Mouse (Mus musculus) forebrain, embryonic 16.5 days (tissue): Measurements from ENCODE around the gene Rflna. TPM values are rescaled to one million over a fixed set of nuclear protein-coding genes. Genes with fewer than 3 reads are reported as not detected.

ENCODE experiments used
- ATAC-seq: fragments of 200-750 bp; cut with Nextera tagmentation; 2 replicates; pipeline ENCODE4 v1.8.0; 2017; ENCODE audit warnings: mild to moderate bottlenecking, moderate library complexity
- H3K27ac ChIP-seq: fragments of 300-500 bp; sonication (generic); 2 replicates; pipeline ENCODE4 v1.5.1; 2014; ENCODE audit warnings: low read length, control low read depth
- H3K27me3 ChIP-seq: fragments of 300-500 bp; sonication (generic); replicated peaks from 2 replicates; pipeline ENCODE4 v1.6.1; 2014; ENCODE audit warnings: low read length; ENCODE audit not compliant: control insufficient read depth, insufficient read depth
- H3K36me3 ChIP-seq: fragments of 300-500 bp; sonication (generic); 2 replicates; pipeline ENCODE4 v1.6.1; 2014; ENCODE audit not compliant: control insufficient read depth, insufficient read depth
- H3K4me1 ChIP-seq: fragments of 300-500 bp; sonication (generic); replicated peaks from 2 replicates; pipeline ENCODE4 v1.6.1; 2014; ENCODE audit warnings: low read length; ENCODE audit not compliant: control insufficient read depth, insufficient read depth
- H3K4me2 ChIP-seq: fragments of 300-500 bp; sonication (generic); 2 replicates; pipeline ENCODE4 v1.6.1; 2014; ENCODE audit warnings: mild to moderate bottlenecking, low read length, control low read depth
- H3K4me3 ChIP-seq: fragments of 300-500 bp; sonication (generic); replicated peaks from 2 replicates; pipeline ENCODE4 v1.5.1; 2014; ENCODE audit warnings: mild to moderate bottlenecking, low read length, control low read depth
- H3K9ac ChIP-seq: fragments of 300-500 bp; sonication (generic); replicated peaks from 2 replicates; pipeline ENCODE4 v1.6.1; 2014; ENCODE audit warnings: low read depth, low read length, control low read depth
- H3K9me3 ChIP-seq: fragments of 300-500 bp; sonication (generic); 2 replicates; pipeline ENCODE4 v1.6.1; 2016; ENCODE audit warnings: low read length; ENCODE audit not compliant: control insufficient read depth
- WGBS: fragments of 180-500 bp; shearing (Covaris S2); extraction: QIAGEN DNeasy Blood & Tissue Kit; methylation state at CpG from one replicate; pipeline ENCODE4 v1.1.7; 2014; 5-methylcytosine and 5-hydroxymethylcytosine counted together
- polyA plus RNA-seq: library from polyadenylated mRNA; unstranded; fragments of >200 nt; fragmentation: Nextera tagmentation; extraction: Ambion mirVana; gene quantifications from 2 replicates; pipeline ENCODE4 v1.2.1, GENCODE M21; 2015

Gene Rflna
- polyA plus RNA-seq, 1 experiment from 2014 or later: 4.0 TPM

GRCm38 (mm10) chr5:125016421-125017242, 13.6 kb downstream of the Rflna start:
- no peaks in the 10 kb centered on the region for H3K9me3 ChIP-seq
- H3K9ac ChIP-seq: no peak overlapping the region
- H3K27ac ChIP-seq: peak overlapping the region; percentile 21; the same call in 1 of the 2 replicates
- peaks cover 15% of the 10 kb centered on the region for H3K4me1 ChIP-seq
- WGBS: 86% methylated on average over 17 of the region's 17 CpGs
- H3K36me3 ChIP-seq: peaks cover 15% of the 10 kb centered on the region; the same call in 1 of the 2 replicates
- H3K4me2 ChIP-seq: no peak overlapping the region
- H3K27me3 ChIP-seq: no peaks in the 10 kb centered on the region
- no peak overlapping the region for H3K4me3 ChIP-seq
- no peak for ATAC-seq

DNA sequence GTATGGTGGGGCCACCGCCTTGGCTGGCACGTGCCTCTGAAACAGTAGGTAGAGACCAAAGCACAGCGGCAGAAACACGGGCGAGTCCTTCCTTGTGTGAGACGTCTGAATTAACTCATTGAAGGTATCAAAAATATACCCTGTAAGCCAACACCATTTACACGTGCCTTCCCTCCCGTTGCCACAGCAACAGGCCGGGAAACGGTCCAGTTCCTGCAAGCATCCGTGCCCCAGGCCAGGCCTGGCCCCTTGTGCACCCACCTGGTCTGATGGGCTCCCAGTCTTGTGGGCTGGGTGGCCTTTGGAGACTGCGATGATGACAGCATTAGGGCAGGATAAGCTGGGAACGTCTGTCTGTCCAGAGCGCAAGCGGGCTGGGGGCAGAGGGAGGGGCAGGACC, 14.3 kb downstream of the Rflna start:
- peak; percentile 37; the same call in 1 of the 2 replicates for ATAC-seq
- Histone ChIP-seq H3K9me3 (no peaks in the 10 kb centered on the region), H3K27ac (peak overlapping the region; percentile 21; the same call in 1 of the 2 replicates)

GRCm38 (mm10) chr5:125019099-125019498, 16.1 kb downstream of the Rflna start:
- Histone ChIP-seq H3K9me3 (no peaks in the 10 kb centered on the region), H3K4me2 (no peak overlapping the region), H3K27me3 (no peaks in the 10 kb centered on the region), H3K4me3 (no peak overlapping the region), H3K9ac (no peak overlapping the region), H3K4me1 (peaks cover 15% of the 10 kb centered on the region), H3K36me3 (peaks cover 25% of the 10 kb centered on the region), H3K27ac (no peak overlapping the region)
- no peak for ATAC-seq
- 85% methylated on average over 5 of the region's 5 CpGs for WGBS

More for the DNA sequence above, 14.3 kb downstream of the Rflna start:
- H3K9ac ChIP-seq: no peak overlapping the region
- peaks cover 15% of the 10 kb centered on the region; the same call in 1 of the 2 replicates for H3K36me3 ChIP-seq
- no peak overlapping the region for H3K4me2 ChIP-seq
- H3K4me1 ChIP-seq: peaks cover 15% of the 10 kb centered on the region
- H3K4me3 ChIP-seq: no peak overlapping the region
- no peaks in the 10 kb centered on the region for H3K27me3 ChIP-seq
- 47% methylated on average over 15 of the region's 15 CpGs for WGBS

GRCm38 (mm10) chr5:125021298-125021697, 18.3 kb downstream of the Rflna start:
- 86% methylated on average over 11 of the region's 11 CpGs for WGBS
- H3K27ac ChIP-seq: peak overlapping the region; percentile 13; the same call in 1 of the 2 replicates
- ATAC-seq: no peak

DNA sequence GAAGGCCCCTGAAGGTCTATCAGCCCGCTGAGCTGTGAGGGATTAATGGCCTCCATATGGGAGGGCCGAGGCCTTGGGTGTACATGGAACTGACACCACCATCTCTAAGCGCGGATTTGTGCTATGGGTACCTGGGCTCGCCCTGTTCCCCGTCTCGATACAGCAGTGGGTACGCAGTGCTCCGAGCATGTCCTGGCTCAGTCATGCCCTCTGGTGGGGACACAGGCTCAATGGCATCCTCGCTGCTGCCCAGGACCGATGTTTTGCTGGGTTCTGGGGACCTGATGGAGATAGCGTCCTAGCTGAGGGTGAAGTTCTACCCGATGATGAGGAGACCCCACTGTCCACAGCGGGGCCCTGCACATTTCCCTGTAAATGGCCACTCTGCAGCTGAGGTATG, 21.0 kb downstream of the Rflna start:
- 76% methylated on average over 14 of the region's 14 CpGs for WGBS
- peaks cover 43% of the 10 kb centered on the region for H3K36me3 ChIP-seq
- no peaks in the 10 kb centered on the region for H3K27me3 ChIP-seq
- H3K9me3 ChIP-seq: no peaks in the 10 kb centered on the region
- H3K4me3 ChIP-seq: no peak overlapping the region
- no peaks in the 10 kb centered on the region for H3K4me1 ChIP-seq
- ATAC-seq: peak; percentile 35; the same call in 1 of the 2 replicates
- no peak overlapping the region for H3K27ac ChIP-seq
- no peak overlapping the region for H3K9ac ChIP-seq
- H3K4me2 ChIP-seq: no peak overlapping the region

More at GRCm38 (mm10) chr5:125021298-125021697, 18.3 kb downstream of the Rflna start:
- Histone ChIP-seq H3K4me3 (no peak overlapping the region), H3K36me3 (peaks cover 34% of the 10 kb centered on the region), H3K4me1 (peaks cover 11% of the 10 kb centered on the region), H3K9me3 (no peaks in the 10 kb centered on the region), H3K4me2 (no peak overlapping the region), H3K9ac (no peak overlapping the region), H3K27me3 (no peaks in the 10 kb centered on the region)

- Histone ChIP-seq H3K4me1 (no peaks in the 10 kb centered on the region), H3K4me3 (no peak overlapping the region), H3K27ac (no peak overlapping the region), H3K4me2 (no peak overlapping the region), H3K9me3 (no peaks in the 10 kb centered on the region), H3K9ac (no peak overlapping the region), H3K36me3 (peaks cover 51% of the 10 kb centered on the region), H3K27me3 (no peaks in the 10 kb centered on the region)
- no peak for ATAC-seq
- 87% methylated on average over 15 of the region's 15 CpGs for WGBS
Observed at GRCm38 (mm10) chr5:125028371-125028770, 25.4 kb downstream of the Rflna start.

GRCm38 (mm10) chr5:125028911-125029310, 25.9 kb downstream of the Rflna start:
- H3K9me3 ChIP-seq: no peaks in the 10 kb centered on the region
- no peak overlapping the region for H3K4me2 ChIP-seq
- H3K4me3 ChIP-seq: no peak overlapping the region
- peaks cover 52% of the 10 kb centered on the region for H3K36me3 ChIP-seq
- no peak for ATAC-seq
- no peaks in the 10 kb centered on the region for H3K27me3 ChIP-seq
- no peak overlapping the region for H3K9ac ChIP-seq
- no peak overlapping the region for H3K27ac ChIP-seq
- 96% methylated on average over 20 of the region's 20 CpGs for WGBS
- no peaks in the 10 kb centered on the region for H3K4me1 ChIP-seq

DNA sequence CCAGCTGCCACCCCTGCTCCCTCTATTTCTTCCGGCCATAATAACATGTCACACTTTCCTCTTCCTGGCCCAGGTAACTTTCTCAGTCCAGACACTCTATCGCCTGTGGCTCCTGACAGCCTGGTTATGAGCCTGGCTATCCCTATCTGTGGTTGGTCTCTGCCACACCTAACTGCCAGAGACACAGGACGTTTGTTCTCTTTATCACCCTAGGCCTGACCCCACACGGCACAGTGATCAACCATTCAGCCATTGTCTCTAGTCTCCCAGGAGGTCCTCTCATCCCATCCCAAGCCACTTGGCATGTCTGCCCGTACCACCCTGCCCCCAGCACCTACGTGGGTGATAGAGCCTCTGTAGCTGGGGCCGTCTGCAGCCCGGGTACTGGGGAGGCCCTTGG, 33.5 kb downstream of the Rflna start:
- no peaks in the 10 kb centered on the region for H3K9me3 ChIP-seq
- no peak overlapping the region for H3K27ac ChIP-seq
- 90% methylated on average over 8 of the region's 8 CpGs for WGBS
- ATAC-seq: no peak
- 0 out of 2 replicates have a peak, but pooled peaks cover 2% of the 10 kb centered on the region for H3K4me1 ChIP-seq
- no peak overlapping the region for H3K4me2 ChIP-seq
- H3K4me3 ChIP-seq: no peak overlapping the region
- no peak overlapping the region for H3K9ac ChIP-seq
- H3K36me3 ChIP-seq: peaks cover 29% of the 10 kb centered on the region
- no peaks in the 10 kb centered on the region for H3K27me3 ChIP-seq

- Histone ChIP-seq H3K9me3 (no peaks in the 10 kb centered on the region), H3K27ac (no peak overlapping the region), H3K9ac (no peak overlapping the region), H3K4me2 (no peak overlapping the region), H3K4me1 (0 out of 2 replicates have a peak, but pooled peaks cover 2% of the 10 kb centered on the region), H3K27me3 (no peaks in the 10 kb centered on the region), H3K36me3 (peaks cover 11% of the 10 kb centered on the region; the same call in 1 of the 2 replicates), H3K4me3 (no peak overlapping the region)
- WGBS: 92% methylated on average over 8 of the region's 8 CpGs
- ATAC-seq: no peak
Observed at GRCm38 (mm10) chr5:125039377-125040027, 36.5 kb downstream of the Rflna start.
